Mouse (Mus musculus) cortical plate, adult 2 months (tissue): ENCODE results near the gene 4931423N10Rik. TPM values are rescaled to one million over a fixed set of nuclear protein-coding genes. Genes with fewer than 3 reads are reported as not detected.
"Not testable (repeated sequence)": the region's sequence is repeated elsewhere in the genome, so short reads cannot be mapped to it uniquely, and the experiment has no call there.

Experiments used
- H3K27ac ChIP-seq: fragments of 200-500 bp; 2 replicates; pipeline ENCODE4 v1.5.1; 2012; ENCODE audit warnings: low read length, control low read depth, inconsistent platforms; ENCODE audit not compliant: insufficient read depth
- H3K4me1 ChIP-seq: fragments of 200-500 bp; 2 replicates; pipeline ENCODE4 v1.6.1; 2011; ENCODE audit warnings: low read length; ENCODE audit not compliant: control insufficient read depth, insufficient read depth
- H3K4me3 ChIP-seq: fragments of 200-500 bp; 2 replicates; pipeline ENCODE4 v1.5.1; 2011; ENCODE audit warnings: mild to moderate bottlenecking, low read length, control low read depth; ENCODE audit not compliant: insufficient read depth
- CTCF ChIP-seq: fragments of 200-500 bp; IDR thresholded peaks from 2 replicates; pipeline ENCODE4 v1.5.1; 2011; ENCODE audit warnings: mild to moderate bottlenecking, control low read depth, low read length; ENCODE audit not compliant: insufficient read depth; ENCODE audit errors: extremely low read depth
- POLR2A ChIP-seq: fragments of 200-500 bp; IDR thresholded peaks from 2 replicates; pipeline ENCODE4 v1.6.1; 2011; ENCODE audit warnings: mild to moderate bottlenecking, low read length, control low read depth; ENCODE audit not compliant: insufficient read depth; ENCODE audit errors: extremely low read depth
- polyA plus RNA-seq: library from polyadenylated mRNA; depleted of rRNA; stranded (reverse); fragments of >200 nt; gene quantifications from 2 replicates; pipeline ENCODE4 v1.2.3, GENCODE M21; 2012; rRNA removed

The 4931423N10Rik gene
- polyA plus RNA-seq, result 0.21 and 0.25 TPM in 2 replicates

DNA sequence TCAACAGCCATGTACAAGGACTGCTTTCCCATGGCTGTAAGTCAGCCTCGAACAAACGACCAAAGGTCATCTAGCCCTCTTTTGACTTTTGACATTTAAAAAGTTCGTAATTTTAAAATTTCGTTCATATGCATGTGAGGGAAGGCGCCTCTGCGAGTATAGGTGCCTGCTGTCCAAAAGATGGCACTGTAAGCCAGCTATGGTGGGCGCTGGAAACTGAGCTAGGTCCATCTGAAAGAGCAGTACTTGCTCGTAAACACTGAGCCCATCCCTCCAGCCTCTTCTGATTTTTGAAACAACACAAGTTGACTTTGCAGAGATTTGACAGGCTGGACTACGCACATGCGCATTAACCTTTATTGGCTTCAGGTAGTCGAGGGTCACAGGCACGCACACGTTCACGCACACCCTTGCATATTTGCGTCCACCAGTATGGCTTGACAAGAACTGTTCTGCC is at the start of gene 4931423N10Rik:
Gene 4931423N10Rik (plus strand): TSS at position 407 of the 457 bp plus-strand sequence.
- 0 out of 2 replicates have a peak, but pooled peaks have one; percentile 13 for TF ChIP-seq CTCF
- TF ChIP-seq POLR2A, result no peak
- no peaks in the 10 kb centered on the region for H3K4me1 ChIP-seq
- H3K27ac ChIP-seq, result no peak within 1 kb of the TSS
- H3K4me3 ChIP-seq, result no peak within 1 kb of the TSS

DNA sequence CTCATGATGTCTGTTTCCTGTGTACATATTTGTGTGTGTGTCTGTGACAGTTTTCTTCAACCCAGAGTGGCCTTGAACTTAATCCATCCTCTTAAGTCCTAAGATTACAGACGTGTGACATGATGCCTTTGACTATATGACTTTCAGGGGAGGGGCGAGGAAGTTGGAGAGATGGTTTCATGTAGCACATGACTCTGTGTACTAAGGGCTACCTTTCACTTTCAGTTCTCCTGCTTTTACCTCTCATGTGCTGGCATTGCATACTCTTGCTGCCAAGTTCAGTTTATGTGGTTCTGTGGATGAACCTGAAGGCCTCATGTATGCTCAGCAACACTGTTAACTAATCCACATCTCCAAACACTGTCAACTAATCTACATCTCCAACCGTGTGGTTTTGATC is 35.0 kb upstream of the 4931423N10Rik start:
- Histone ChIP-seq H3K4me3 (no peak overlapping the region), H3K4me1 (no peaks in the 10 kb centered on the region), H3K27ac (no peak overlapping the region)
- TF ChIP-seq POLR2A, result no peak
- TF ChIP-seq CTCF, result no peak

DNA sequence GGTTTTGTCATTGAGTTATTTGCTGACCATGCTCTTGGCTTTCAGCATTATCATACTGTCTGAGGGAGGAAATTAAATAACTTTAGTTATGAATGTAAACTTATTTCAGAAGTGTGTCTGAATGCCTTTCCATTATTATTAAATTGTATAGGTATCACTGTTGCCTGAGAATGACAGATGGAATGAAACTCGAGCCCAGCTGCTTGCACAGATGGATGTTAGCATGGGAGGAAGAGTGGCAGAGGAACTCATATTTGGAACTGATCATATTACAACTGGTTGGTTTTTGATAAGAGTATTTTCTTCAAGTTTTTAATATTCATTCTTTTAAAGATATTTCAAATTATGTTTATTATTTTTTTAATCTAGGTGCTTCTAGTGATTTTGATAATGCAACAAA is 12.9 kb upstream of the 4931423N10Rik start:
- H3K4me1 ChIP-seq, result no peaks in the 10 kb centered on the region
- H3K27ac ChIP-seq, result no peak overlapping the region
- no peak overlapping the region for H3K4me3 ChIP-seq
- TF ChIP-seq CTCF (no peak), POLR2A (no peak)

DNA sequence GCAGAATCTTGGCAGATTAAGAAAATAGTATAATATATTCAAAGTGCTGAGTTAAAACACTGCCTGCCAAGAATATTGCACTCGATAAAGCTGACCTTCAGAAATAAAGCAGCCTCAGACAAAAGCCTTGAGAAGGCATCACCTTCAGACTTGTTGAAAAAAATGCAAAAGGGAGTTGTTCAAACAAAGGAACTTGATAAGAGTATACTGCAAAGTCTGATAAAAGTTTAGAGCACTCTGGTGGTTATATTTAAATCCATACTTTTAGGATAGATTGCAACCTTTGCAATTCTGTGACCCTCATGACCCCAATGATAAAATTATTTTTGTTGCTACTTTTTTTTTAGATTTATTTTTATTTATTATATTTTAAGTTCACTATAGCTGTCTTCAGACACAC is 6.2 kb upstream of the 4931423N10Rik start:
- H3K27ac ChIP-seq, result no peak overlapping the region
- H3K4me3 ChIP-seq, result no peak overlapping the region
- no peaks in the 10 kb centered on the region for H3K4me1 ChIP-seq
- no peak for TF ChIP-seq CTCF
- no peak for TF ChIP-seq POLR2A

DNA sequence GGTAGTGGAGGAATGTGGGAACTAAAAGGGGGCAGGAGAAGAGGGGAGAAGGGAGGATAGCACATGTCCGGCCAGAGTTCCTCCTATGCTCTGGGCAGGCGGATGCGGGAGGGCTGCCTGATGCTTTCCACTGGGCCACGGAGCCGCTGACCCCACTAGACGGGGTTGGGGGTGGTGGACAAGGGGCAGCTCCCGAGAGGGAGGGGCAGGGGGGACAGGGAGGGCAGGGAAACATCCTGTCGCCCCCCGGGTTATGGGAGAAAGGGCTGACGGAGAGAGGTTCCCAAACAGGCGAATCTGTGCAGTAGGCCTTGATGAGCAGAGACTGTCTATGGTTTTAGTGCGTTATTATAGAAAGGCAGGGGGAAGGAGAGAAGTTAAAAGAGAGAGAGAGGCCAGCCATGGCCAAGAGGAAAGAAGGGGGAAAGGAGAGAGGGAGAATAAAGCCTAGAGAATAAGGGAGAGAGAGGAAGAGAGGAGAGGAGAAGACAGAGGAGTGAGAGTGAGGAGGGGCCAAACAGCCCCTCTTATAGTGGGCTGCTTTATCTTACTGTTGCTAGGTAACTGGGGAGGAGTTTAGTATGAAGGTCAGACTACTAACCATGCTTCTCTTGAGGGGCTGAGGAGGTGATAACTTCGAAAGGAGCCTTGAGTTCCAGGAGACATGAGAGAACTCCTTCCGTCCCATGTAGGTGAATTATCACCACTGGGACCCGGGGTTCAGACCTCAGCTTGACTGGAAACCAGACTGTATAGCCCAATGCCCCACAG is 4.2 kb upstream of the 4931423N10Rik start:
- no peaks in the 10 kb centered on the region for H3K4me1 ChIP-seq
- TF ChIP-seq CTCF (no peak), POLR2A (no peak)
- H3K4me3 ChIP-seq, result no peak overlapping the region
- no peak overlapping the region for H3K27ac ChIP-seq

DNA sequence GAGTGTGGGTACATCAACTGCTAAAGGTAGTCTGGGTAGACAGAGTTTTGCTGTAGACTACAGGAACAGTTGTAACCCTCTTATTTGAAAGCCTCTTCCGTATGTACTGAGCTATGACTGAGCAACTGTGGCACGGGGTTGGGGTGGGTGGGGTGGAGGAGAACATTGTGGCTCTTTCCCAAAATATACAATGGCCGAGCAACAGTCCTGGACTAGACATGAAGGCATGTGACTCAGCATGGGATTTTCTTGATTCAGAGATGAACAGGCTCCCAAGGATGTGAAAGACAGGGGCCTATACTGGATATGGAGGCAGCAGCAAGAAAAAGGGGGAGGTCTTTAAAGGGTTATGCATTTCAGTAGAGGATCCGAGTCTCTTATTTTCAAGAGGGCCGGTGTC is 6.4 kb downstream of the 4931423N10Rik start:
- TF ChIP-seq POLR2A, result no peak
- Histone ChIP-seq H3K27ac (no peak overlapping the region), H3K4me1 (no peaks in the 10 kb centered on the region), H3K4me3 (no peak overlapping the region)

DNA sequence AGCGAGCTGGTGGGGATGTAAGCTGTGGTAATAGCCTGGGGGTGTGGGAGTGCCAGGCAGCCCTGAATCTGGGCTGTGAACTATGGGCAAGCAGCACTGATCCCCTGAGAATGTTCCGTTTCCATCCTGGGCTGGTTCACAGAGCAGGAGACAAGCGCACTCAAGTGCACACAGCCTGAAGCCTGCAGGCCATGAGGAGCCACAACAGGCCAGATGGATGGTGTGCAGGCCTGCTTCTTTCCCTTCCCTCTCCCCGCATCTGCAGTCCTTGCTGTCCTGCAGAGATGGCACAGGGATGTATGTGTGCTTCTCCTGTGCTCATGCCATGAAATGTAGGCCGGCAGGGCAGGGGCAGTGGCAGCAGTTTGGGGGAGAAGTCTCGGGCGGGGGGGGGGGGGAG is 17.9 kb downstream of the 4931423N10Rik start:
- Histone ChIP-seq H3K4me1 (no peaks in the 10 kb centered on the region), H3K27ac (no peak overlapping the region), H3K4me3 (no peak overlapping the region)
- TF ChIP-seq CTCF, result no peak
- no peak for TF ChIP-seq POLR2A

DNA sequence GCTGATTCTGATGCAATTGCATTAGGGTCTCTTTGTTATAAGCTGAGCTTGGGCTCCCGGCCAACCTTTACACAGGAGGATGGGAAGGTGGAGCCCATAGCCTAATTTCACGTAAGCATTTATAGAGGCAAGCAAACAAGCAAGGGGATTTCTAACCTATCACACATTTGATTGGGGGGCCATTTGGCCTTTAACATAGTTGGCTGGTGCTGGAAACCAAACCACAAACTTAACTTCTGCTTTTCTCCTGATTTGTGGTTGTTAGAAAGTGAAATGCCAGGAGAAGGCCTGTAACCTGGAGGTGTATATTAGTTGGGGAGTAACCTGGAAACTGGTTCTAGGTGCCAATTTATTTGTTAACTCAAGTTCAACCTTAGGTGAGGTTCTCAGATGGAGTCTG is 21.2 kb downstream of the 4931423N10Rik start:
- no peak for TF ChIP-seq POLR2A
- H3K4me3 ChIP-seq, result no peak overlapping the region

DNA sequence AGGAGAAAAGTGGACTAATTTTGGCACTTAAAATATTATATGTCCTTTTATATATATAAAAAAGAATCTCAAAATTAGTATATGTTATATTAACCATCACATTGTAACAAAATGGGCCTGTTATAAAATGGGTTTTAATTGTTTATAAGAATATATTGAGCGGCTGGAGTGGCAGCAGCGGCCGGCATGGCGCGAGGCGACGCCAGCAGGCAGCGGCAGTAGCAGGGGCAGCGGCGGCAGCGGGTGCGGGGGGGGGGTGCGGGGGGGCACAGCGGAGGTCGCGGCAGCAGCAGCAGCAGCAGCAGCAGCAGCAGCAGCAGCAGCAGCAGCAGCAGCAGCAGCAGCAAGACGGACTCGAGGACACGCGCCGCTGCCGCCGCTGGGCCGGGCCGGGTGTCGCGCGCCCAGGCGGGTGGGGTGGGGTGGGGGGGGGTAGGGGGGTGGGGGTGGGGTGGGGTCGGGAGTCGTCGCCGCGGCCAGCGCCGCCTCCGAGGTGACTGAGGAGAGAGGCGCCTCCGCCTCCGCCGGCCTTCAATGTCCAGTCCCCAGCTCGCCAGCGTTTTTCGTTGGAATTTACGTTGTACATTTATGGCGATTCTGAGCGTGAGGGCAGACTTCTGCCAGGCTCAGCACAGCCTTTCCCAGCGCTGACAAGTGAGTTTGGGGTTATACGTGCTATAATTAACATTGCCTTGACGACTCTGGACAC is 26.9 kb downstream of the 4931423N10Rik start:
- TF ChIP-seq POLR2A (no peak), CTCF (no peak)
- Histone ChIP-seq H3K4me1 (no peaks in the 10 kb centered on the region), H3K4me3 (peak overlapping the region; percentile 9; the same call in 1 of the 2 replicates), H3K27ac (no peak overlapping the region)

More for the DNA sequence above, 21.2 kb downstream of the 4931423N10Rik start:
- Histone ChIP-seq H3K27ac (no peak overlapping the region), H3K4me1 (no peaks in the 10 kb centered on the region)

DNA sequence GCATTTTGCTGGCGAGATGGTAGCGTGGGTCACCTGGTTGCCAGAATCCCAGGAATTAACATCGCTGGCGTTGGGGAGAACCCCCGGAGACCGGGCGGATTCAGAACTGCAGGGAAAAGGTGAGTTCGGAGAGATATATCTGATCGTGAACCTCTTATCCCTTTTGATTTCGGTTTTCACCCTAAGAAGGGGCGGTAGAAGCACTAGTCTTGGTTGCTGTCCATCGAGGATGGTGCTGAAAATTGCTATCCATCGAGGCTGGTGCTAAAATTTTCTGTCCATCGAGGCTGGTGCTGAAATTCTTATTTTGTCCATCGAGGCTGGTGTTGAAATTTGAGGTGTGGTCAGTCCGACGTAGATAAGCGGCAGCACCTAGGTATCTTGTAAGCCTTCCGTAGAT is 83.7 kb downstream of the 4931423N10Rik start:
- not testable (repeated sequence) for H3K4me3 ChIP-seq, H3K4me1 ChIP-seq, H3K27ac ChIP-seq

DNA sequence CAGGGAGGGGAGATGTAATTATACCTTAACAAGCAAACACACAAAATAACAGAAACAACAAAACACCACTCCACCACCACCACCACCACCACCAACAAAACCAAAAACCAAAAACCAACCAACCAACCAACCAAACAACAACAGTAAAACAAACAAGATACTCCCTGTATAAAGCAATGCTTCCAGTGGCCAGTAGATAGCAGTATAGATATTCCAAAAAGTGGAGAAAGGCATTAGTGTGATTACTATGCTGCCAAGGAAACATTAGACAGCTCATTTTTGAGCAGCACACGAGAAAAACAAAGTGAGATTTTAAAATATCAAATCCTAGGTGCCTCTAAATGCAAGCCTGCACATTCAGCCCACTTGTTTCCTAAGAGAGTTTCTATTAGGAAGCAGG is 107.6 kb downstream of the 4931423N10Rik start:
- no peak overlapping the region for H3K27ac ChIP-seq
- H3K4me1 ChIP-seq, result no peaks in the 10 kb centered on the region
- TF ChIP-seq POLR2A (no peak), CTCF (no peak)
- H3K4me3 ChIP-seq, result no peak overlapping the region

Other genes with a start within 250 kb of the 4931423N10Rik start
- gene Abi1, start 167.2 kb upstream of the 4931423N10Rik start, polyA plus RNA-seq, result 130 and 136 TPM in 2 replicates
- 44.0 and 46.4 TPM in 2 replicates for gene Acbd5, start 139.3 kb upstream of the 4931423N10Rik start, polyA plus RNA-seq
- gene Mastl, start 51.5 kb upstream of the 4931423N10Rik start, polyA plus RNA-seq, result 0.45 and 0.48 TPM in 2 replicates
- 29.3 and 31.4 TPM in 2 replicates for gene Yme1l1, start 51.1 kb upstream of the 4931423N10Rik start, polyA plus RNA-seq
- gene Nxph2, start 113.8 kb downstream of the 4931423N10Rik start, polyA plus RNA-seq, result 1.5 and 1.6 TPM in 2 replicates